Mouse (Mus musculus): ENCODE measurements around the gene Scn3a. TPM values are rescaled to one million over a fixed set of nuclear protein-coding genes. Genes with fewer than 3 reads are reported as not detected.

The Scn3a gene
- polyA plus RNA-seq, 1 experiment, result 0.35 TPM

DNA sequence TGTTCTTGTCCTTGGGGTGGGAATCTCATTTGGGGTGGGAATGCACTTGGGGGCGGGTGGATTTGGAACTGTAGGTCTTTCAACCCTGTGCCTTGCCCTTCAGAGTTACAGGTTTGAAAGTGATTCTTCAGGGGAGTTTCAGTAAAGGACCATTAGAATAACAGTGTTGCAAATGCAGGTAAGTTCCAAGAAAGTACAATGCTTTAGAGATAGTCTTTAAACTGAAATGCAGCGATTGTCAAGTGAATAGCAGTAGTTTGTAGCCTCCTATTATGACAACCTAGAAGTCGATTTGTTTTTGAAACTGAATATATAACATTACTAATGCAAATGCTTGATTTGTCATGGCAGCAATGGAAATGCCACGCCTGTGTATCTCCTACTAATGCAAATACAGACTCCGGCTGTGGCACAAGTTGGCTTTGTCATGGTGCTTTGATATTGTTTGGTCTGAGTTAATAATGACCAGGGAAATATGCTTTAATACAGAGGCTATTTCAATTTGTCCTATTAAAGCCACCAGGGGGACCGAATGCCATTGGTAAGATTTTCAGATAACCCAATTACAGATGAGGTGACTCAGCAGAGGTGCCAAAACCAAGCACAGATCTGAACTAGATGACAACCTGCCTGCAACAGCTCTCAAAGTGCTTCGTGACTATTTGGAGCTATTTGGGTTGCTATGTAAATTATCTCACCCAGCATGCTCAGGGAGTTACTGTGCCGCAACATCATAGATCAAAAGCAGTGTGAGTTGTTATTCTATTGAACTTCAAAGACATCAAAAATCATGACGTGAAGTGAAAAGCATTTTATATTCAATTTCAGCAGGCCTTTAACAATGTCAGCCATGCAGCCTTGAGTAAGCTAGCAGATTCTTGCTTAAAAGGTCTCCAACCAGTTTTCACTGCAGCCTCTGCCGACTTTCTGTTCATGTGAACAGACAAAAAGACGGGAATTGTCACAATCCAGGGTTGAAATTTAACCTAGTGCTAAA is 145.9 kb downstream of the Scn3a start:
- Histone ChIP-seq H3K4me1 (ENCODE audit: control insufficient read depth, insufficient read depth, insufficient read length) (no peaks in the 10 kb centered on the region), H3K4me3 (ENCODE audit: extremely low read depth, insufficient read depth, insufficient read length) (no peak overlapping the region), H3K27me3 (ENCODE audit: control insufficient read depth, insufficient read depth, low read length) (no peaks in the 10 kb centered on the region), H3K27ac (ENCODE audit: insufficient read depth, low read length) (no peak overlapping the region), H3K36me3 (ENCODE audit: control insufficient read depth, insufficient read depth, low read length) (no peaks in the 10 kb centered on the region)
- TF ChIP-seq POLR2A (IDR thresholded peaks at IDR 0.05; ENCODE audit: low read depth, low read length) (no peak), CTCF (IDR thresholded peaks at IDR 0.05; ENCODE audit: extremely low read depth, insufficient read depth, insufficient read length, insufficient replicate concordance) (no peak)
- DNase-seq (ENCODE audit: low read depth in 1 of 2, low spot score in 2 of 2), result no peak
- WGBS, result 76% methylated on average over 11 of the region's 11 CpGs

DNA sequence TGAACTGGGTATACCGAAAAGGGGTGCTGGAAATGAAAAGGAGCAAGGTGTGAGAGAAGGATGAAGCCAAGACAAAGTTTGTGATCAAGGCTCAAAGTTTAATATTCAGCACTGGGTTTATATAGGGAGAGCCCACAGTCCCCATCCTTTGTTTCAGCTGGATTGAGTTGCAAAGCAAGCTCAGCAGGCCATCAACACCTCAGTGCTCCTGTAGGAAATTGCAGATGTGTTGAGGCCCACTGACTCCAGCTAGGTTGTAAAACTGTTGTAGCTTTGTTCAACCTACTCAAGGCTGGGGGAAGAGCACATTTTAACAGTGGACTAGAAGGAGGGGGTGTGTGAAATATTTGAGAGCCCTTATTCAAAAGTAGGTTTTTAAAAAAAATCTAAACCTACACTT is 148.8 kb downstream of the Scn3a start:
- H3K36me3 ChIP-seq (ENCODE audit: control insufficient read depth, insufficient read depth, low read length), result no peaks in the 10 kb centered on the region
- H3K4me3 ChIP-seq (ENCODE audit: extremely low read depth, insufficient read depth, insufficient read length), result no peak overlapping the region
- WGBS, result 93% methylated on average over 1 of the region's 1 CpGs
- no peak overlapping the region for H3K27ac ChIP-seq (ENCODE audit: insufficient read depth, low read length)
- TF ChIP-seq CTCF (IDR thresholded peaks at IDR 0.05; ENCODE audit: extremely low read depth, insufficient read depth, insufficient read length, insufficient replicate concordance), result no peak
- TF ChIP-seq POLR2A (IDR thresholded peaks at IDR 0.05; ENCODE audit: low read depth, low read length), result no peak
- no peaks in the 10 kb centered on the region for H3K27me3 ChIP-seq (ENCODE audit: control insufficient read depth, insufficient read depth, low read length)
- H3K4me1 ChIP-seq (ENCODE audit: control insufficient read depth, insufficient read depth, insufficient read length), result no peaks in the 10 kb centered on the region; the same call in 1 of the 2 replicates
- DNase-seq (ENCODE audit: low read depth in 1 of 2, low spot score in 2 of 2), result no peak

DNA sequence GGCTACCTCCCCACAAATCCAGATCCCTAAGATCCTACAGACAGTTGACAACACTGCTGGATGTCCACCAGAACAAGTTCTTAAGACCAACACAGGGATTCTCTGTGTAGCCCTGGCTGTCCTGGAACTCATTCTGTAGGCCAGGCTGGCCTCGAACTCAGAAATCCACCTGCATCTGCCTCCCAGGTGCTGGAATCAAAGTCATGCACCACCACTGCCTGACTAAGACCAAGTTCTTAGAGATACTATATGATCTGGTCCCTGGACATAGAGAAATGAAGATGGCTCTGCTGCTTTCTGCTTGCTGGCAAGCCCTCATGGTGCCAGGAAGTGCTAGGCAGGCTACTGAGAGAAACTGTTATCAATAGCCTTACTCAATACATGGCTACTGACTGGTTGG is 150.9 kb downstream of the Scn3a start:
- 88% methylated on average over 1 of the region's 1 CpGs for WGBS
- H3K27ac ChIP-seq (ENCODE audit: insufficient read depth, low read length), result no peak overlapping the region
- no peaks in the 10 kb centered on the region; the same call in 1 of the 2 replicates for H3K4me1 ChIP-seq (ENCODE audit: control insufficient read depth, insufficient read depth, insufficient read length)
- no peak overlapping the region for H3K4me3 ChIP-seq (ENCODE audit: extremely low read depth, insufficient read depth, insufficient read length)
- no peaks in the 10 kb centered on the region for H3K27me3 ChIP-seq (ENCODE audit: control insufficient read depth, insufficient read depth, low read length)
- no peak for DNase-seq (ENCODE audit: low read depth in 1 of 2, low spot score in 2 of 2)
- TF ChIP-seq POLR2A (IDR thresholded peaks at IDR 0.05; ENCODE audit: low read depth, low read length) (no peak), CTCF (IDR thresholded peaks at IDR 0.05; ENCODE audit: extremely low read depth, insufficient read depth, insufficient read length, insufficient replicate concordance) (no peak)
- no peaks in the 10 kb centered on the region for H3K36me3 ChIP-seq (ENCODE audit: control insufficient read depth, insufficient read depth, low read length)

DNA sequence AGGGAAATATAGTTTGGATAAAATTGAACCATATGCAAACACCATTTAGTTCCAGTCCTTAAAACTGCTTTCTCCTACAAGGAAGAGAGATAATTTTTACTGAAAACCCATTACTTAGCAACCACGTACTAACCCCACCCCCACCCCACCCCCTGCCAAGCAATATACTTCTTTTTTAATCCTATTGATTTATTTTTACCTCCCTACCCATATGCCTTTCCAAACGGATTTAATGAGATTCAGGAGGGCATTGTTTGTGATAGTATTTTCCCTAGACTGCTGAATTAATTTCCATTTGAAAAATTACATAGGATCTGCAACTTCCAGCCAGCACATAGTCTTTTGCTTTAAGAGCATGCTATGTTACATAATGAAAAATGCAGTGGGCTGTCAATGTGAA is 152.1 kb downstream of the Scn3a start:
- H3K27ac ChIP-seq (ENCODE audit: insufficient read depth, low read length), result no peak overlapping the region
- H3K4me3 ChIP-seq (ENCODE audit: extremely low read depth, insufficient read depth, insufficient read length), result no peak overlapping the region
- H3K36me3 ChIP-seq (ENCODE audit: control insufficient read depth, insufficient read depth, low read length), result no peaks in the 10 kb centered on the region
- TF ChIP-seq CTCF (IDR thresholded peaks at IDR 0.05; ENCODE audit: extremely low read depth, insufficient read depth, insufficient read length, insufficient replicate concordance), result no peak
- TF ChIP-seq POLR2A (IDR thresholded peaks at IDR 0.05; ENCODE audit: low read depth, low read length), result no peak
- DNase-seq (ENCODE audit: low read depth in 1 of 2, low spot score in 2 of 2), result no peak
- no peaks in the 10 kb centered on the region for H3K27me3 ChIP-seq (ENCODE audit: control insufficient read depth, insufficient read depth, low read length)
- 26% methylated on average over 2 of the region's 2 CpGs for WGBS
- no peaks in the 10 kb centered on the region; the same call in 1 of the 2 replicates for H3K4me1 ChIP-seq (ENCODE audit: control insufficient read depth, insufficient read depth, insufficient read length)

DNA sequence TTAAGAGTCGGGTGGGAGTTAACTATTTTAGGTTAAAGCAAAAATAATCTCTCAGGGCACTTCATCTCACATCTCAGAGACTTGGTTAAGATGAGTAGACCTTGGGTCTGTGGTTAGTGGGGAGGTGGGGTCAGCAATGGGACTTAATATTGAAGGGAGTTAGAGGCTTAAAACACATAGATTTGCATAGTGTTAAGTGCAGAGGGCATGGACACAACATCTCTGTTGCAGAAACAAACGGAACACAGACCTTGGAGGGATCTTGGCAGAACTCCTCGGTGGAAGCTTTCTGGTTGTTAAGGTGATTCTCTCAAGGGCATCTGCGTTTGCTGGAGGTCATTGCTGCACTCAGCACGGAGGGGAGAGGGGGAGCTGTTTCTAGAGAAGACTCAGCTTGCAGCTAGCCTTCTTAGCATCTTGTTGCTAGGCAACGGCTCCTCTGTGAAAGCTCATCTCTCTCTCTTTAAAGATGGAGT is 152.6 kb downstream of the Scn3a start:
- H3K4me1 ChIP-seq (ENCODE audit: control insufficient read depth, insufficient read depth, insufficient read length), result no peaks in the 10 kb centered on the region; the same call in 1 of the 2 replicates

DNA sequence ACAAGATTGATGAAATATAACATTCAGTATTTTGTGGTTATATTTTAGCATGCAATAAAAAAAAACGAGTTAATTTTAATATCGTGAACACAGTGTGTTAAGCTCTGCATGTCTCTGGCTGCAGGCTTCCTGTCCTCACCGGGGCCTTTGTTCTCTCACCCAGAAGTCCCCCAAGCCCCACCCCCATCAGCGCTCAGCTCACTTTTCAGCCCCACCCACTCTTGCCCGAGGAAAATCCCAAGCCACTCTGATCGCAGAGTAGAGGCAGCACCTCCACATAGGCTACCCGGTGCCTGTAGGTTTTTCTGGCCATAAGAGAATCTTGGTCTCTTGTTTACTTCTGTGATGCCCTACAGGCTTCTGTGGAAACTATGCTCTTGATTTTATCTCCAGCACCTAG is 153.2 kb downstream of the Scn3a start:
- Histone ChIP-seq H3K4me1 (ENCODE audit: control insufficient read depth, insufficient read depth, insufficient read length) (no peaks in the 10 kb centered on the region; the same call in 1 of the 2 replicates), H3K36me3 (ENCODE audit: control insufficient read depth, insufficient read depth, low read length) (no peaks in the 10 kb centered on the region), H3K4me3 (ENCODE audit: extremely low read depth, insufficient read depth, insufficient read length) (peak overlapping the region; percentile 37), H3K27ac (ENCODE audit: insufficient read depth, low read length) (no peak overlapping the region), H3K27me3 (ENCODE audit: control insufficient read depth, insufficient read depth, low read length) (no peaks in the 10 kb centered on the region)
- TF ChIP-seq CTCF (IDR thresholded peaks at IDR 0.05; ENCODE audit: extremely low read depth, insufficient read depth, insufficient read length, insufficient replicate concordance), result no peak
- no peak for TF ChIP-seq POLR2A (IDR thresholded peaks at IDR 0.05; ENCODE audit: low read depth, low read length)
- whole genome bisulfite sequencing, result 0% methylated on average over 7 of the region's 7 CpGs
- peak in 1 of 2 experiments; percentile 4 for DNase-seq (ENCODE audit: low read depth in 1 of 2, low spot score in 2 of 2)

More for the DNA sequence above, 152.6 kb downstream of the Scn3a start:
- Histone ChIP-seq H3K4me3 (ENCODE audit: extremely low read depth, insufficient read depth, insufficient read length) (no peak overlapping the region), H3K27ac (ENCODE audit: insufficient read depth, low read length) (no peak overlapping the region), H3K36me3 (ENCODE audit: control insufficient read depth, insufficient read depth, low read length) (no peaks in the 10 kb centered on the region), H3K27me3 (ENCODE audit: control insufficient read depth, insufficient read depth, low read length) (no peaks in the 10 kb centered on the region)
- DNase-seq (ENCODE audit: low read depth in 1 of 2, low spot score in 2 of 2), result peak in 1 of 2 experiments; percentile 8
- 12% methylated on average over 6 of the region's 6 CpGs for WGBS
- no peak for TF ChIP-seq POLR2A (IDR thresholded peaks at IDR 0.05; ENCODE audit: low read depth, low read length)
- TF ChIP-seq CTCF (IDR thresholded peaks at IDR 0.05; ENCODE audit: extremely low read depth, insufficient read depth, insufficient read length, insufficient replicate concordance), result no peak

All from spleen, adult 2 months (tissue).